Mouse (Mus musculus) erythroblast, embryonic 14.5 days (primary cell): Measurements from ENCODE around the gene Tapbpl.

Experiments
- GATA1 ChIP-seq: IDR thresholded peaks from 2 replicates; pipeline ENCODE4 v1.6.1; 2012; ENCODE audit warnings: low read length, inconsistent platforms, mixed read lengths
- TAL1 ChIP-seq: IDR thresholded peaks from 3 replicates; pipeline ENCODE4 v1.6.1; 2012; ENCODE audit warnings: low read length, inconsistent platforms, mixed read lengths

GRCm38 (mm10) chr6:125268799-125269198, 37.1 kb upstream of the Tapbpl start:
- TF ChIP-seq GATA1 (no peak), TAL1 (no peak)
